Mouse (Mus musculus): ENCODE results near the gene Mlx. TPM values are rescaled to one million over a fixed set of nuclear protein-coding genes. Genes with fewer than 3 reads are reported as not detected.

The Mlx gene
- total and polyA plus RNA-seq, 2 experiments from 2014 or later: 68.0 to 82.4 TPM

GRCm38 (mm10) chr11:101083083-101083697 lies 3.9 kb upstream of the Mlx start:
- WGBS: 28% methylated on average over 19 of the region's 19 CpGs
- TF ChIP-seq CTCF (IDR thresholded peaks at IDR 0.05; ENCODE audit: low read depth): no peak

GRCm38 (mm10) chr11:101084246-101084645 lies 2.8 kb upstream of the Mlx start:
- peaks cover 22% of the 10 kb centered on the region; the same call in 1 of the 2 replicates for H3K36me3 ChIP-seq (ENCODE audit: insufficient read depth)
- H3K27me3 ChIP-seq (ENCODE audit: insufficient read depth, low read length): peaks cover 21% of the 10 kb centered on the region
- no peak overlapping the region for H3K27ac ChIP-seq (ENCODE audit: low read depth, low read length)
- no peaks in the 10 kb centered on the region for H3K9me3 ChIP-seq (ENCODE audit: low read length)
- no peak overlapping the region for H3K9ac ChIP-seq
- ATAC-seq (no peak), DNase-seq (no peak)
- H3K4me1 ChIP-seq (ENCODE audit: insufficient read depth): peaks cover 12% of the 10 kb centered on the region
- no peak overlapping the region for H3K4me2 ChIP-seq (ENCODE audit: low read depth)
- 89% methylated on average over 14 of the region's 14 CpGs for WGBS
- H3K4me3 ChIP-seq (ENCODE audit: low read depth, low read length): no peak overlapping the region
- TF ChIP-seq CTCF (IDR thresholded peaks at IDR 0.05; ENCODE audit: low read depth): no peak

More at GRCm38 (mm10) chr11:101083083-101083697, 3.9 kb upstream of the Mlx start:
- Histone ChIP-seq H3K4me1 (ENCODE audit: insufficient read depth) (peaks cover 12% of the 10 kb centered on the region), H3K27me3 (ENCODE audit: insufficient read depth, low read length) (peaks cover 31% of the 10 kb centered on the region), H3K4me2 (ENCODE audit: low read depth) (peak overlapping the region; percentile 98), H3K36me3 (ENCODE audit: insufficient read depth) (peaks cover 12% of the 10 kb centered on the region; the same call in 1 of the 2 replicates), H3K4me3 (ENCODE audit: low read depth, low read length) (peak overlapping the region; percentile 56), H3K9ac (peak overlapping the region; percentile 84), H3K9me3 (ENCODE audit: low read length) (no peaks in the 10 kb centered on the region), H3K27ac (ENCODE audit: low read depth, low read length) (peak overlapping the region; percentile 93)
- ATAC-seq (no peak), DNase-seq (no peak)

- Histone ChIP-seq H3K27me3 (ENCODE audit: insufficient read depth, low read length) (peaks cover 15% of the 10 kb centered on the region), H3K4me1 (ENCODE audit: insufficient read depth) (peaks cover 12% of the 10 kb centered on the region), H3K4me2 (ENCODE audit: low read depth) (no peak overlapping the region), H3K9me3 (ENCODE audit: low read length) (no peaks in the 10 kb centered on the region), H3K4me3 (ENCODE audit: low read depth, low read length) (no peak overlapping the region), H3K9ac (no peak overlapping the region), H3K27ac (ENCODE audit: low read depth, low read length) (no peak overlapping the region), H3K36me3 (ENCODE audit: insufficient read depth) (peaks cover 28% of the 10 kb centered on the region)
- DNase-seq (no peak), ATAC-seq (no peak)
- TF ChIP-seq CTCF (IDR thresholded peaks at IDR 0.05; ENCODE audit: low read depth): no peak
- 93% methylated on average over 12 of the region's 12 CpGs for WGBS
Observed at GRCm38 (mm10) chr11:101084811-101085210, 2.3 kb upstream of the Mlx start.

- Histone ChIP-seq H3K9me3 (ENCODE audit: low read length) (no peaks in the 10 kb centered on the region), H3K4me2 (ENCODE audit: low read depth) (no peak overlapping the region), H3K36me3 (ENCODE audit: insufficient read depth) (peaks cover 38% of the 10 kb centered on the region), H3K27me3 (ENCODE audit: insufficient read depth, low read length) (peaks cover 6% of the 10 kb centered on the region), H3K9ac (0 out of 2 replicates have a peak overlapping the region, but pooled peaks have one; percentile 81), H3K4me3 (ENCODE audit: low read depth, low read length) (no peak overlapping the region), H3K4me1 (ENCODE audit: insufficient read depth) (peaks cover 12% of the 10 kb centered on the region), H3K27ac (ENCODE audit: low read depth, low read length) (no peak overlapping the region)
- TF ChIP-seq CTCF (IDR thresholded peaks at IDR 0.05; ENCODE audit: low read depth): no peak
- ATAC-seq (no peak), DNase-seq (no peak)
- 94% methylated on average over 18 of the region's 18 CpGs for WGBS
Observed at GRCm38 (mm10) chr11:101085617-101086322, 1.3 kb upstream of the Mlx start.

GRCm38 (mm10) chr11:101086323-101086674 lies 778 bp upstream of the Mlx start:
- no peak for ATAC-seq
- peak overlapping the region; percentile 81; the same call in 1 of the 2 replicates for H3K9ac ChIP-seq

GRCm38 (mm10) chr11:101087682-101088055 lies 592 bp downstream of the Mlx start:
- 11% methylated on average over 8 of the region's 8 CpGs for WGBS
- peak overlapping the region; percentile 94 for H3K4me2 ChIP-seq (ENCODE audit: low read depth)
- peak overlapping the region; percentile 86 for H3K27ac ChIP-seq (ENCODE audit: low read depth, low read length)
- peaks cover 57% of the 10 kb centered on the region for H3K36me3 ChIP-seq (ENCODE audit: insufficient read depth)
- peak overlapping the region; percentile 81 for H3K9ac ChIP-seq
- DNase-seq: no peak
- no peaks in the 10 kb centered on the region for H3K9me3 ChIP-seq (ENCODE audit: low read length)
- no peak for ATAC-seq
- no peak for TF ChIP-seq CTCF (IDR thresholded peaks at IDR 0.05; ENCODE audit: low read depth)
- peak overlapping the region; percentile 75 for H3K4me3 ChIP-seq (ENCODE audit: low read depth, low read length)
- H3K27me3 ChIP-seq (ENCODE audit: insufficient read depth, low read length): no peaks in the 10 kb centered on the region
- peaks cover 12% of the 10 kb centered on the region for H3K4me1 ChIP-seq (ENCODE audit: insufficient read depth)

More at GRCm38 (mm10) chr11:101086323-101086674, 778 bp upstream of the Mlx start:
- no peak for TF ChIP-seq CTCF (IDR thresholded peaks at IDR 0.05; ENCODE audit: low read depth)
- peaks cover under 1% of the 10 kb centered on the region; the same call in 1 of the 2 replicates for H3K27me3 ChIP-seq (ENCODE audit: insufficient read depth, low read length)
- H3K9me3 ChIP-seq (ENCODE audit: low read length): no peaks in the 10 kb centered on the region
- H3K36me3 ChIP-seq (ENCODE audit: insufficient read depth): peaks cover 43% of the 10 kb centered on the region
- peak overlapping the region; percentile 94; the same call in 1 of the 2 replicates for H3K4me2 ChIP-seq (ENCODE audit: low read depth)
- DNase-seq: no peak
- H3K4me3 ChIP-seq (ENCODE audit: low read depth, low read length): no peak overlapping the region; the same call in 1 of the 2 replicates
- 73% methylated on average over 6 of the region's 6 CpGs for WGBS
- H3K27ac ChIP-seq (ENCODE audit: low read depth, low read length): peak overlapping the region; percentile 86; the same call in 1 of the 2 replicates
- peaks cover 12% of the 10 kb centered on the region for H3K4me1 ChIP-seq (ENCODE audit: insufficient read depth)

GRCm38 (mm10) chr11:101089931-101090330 lies 2.9 kb downstream of the Mlx start:
- no peak overlapping the region for H3K27ac ChIP-seq (ENCODE audit: low read depth, low read length)
- no peak for DNase-seq
- no peak for ATAC-seq
- no peaks in the 10 kb centered on the region for H3K27me3 ChIP-seq (ENCODE audit: insufficient read depth, low read length)
- peaks cover 65% of the 10 kb centered on the region for H3K36me3 ChIP-seq (ENCODE audit: insufficient read depth)
- H3K4me2 ChIP-seq (ENCODE audit: low read depth): no peak overlapping the region
- WGBS: 85% methylated on average over 1 of the region's 1 CpGs
- no peak for TF ChIP-seq CTCF (IDR thresholded peaks at IDR 0.05; ENCODE audit: low read depth)
- peaks cover 5% of the 10 kb centered on the region for H3K4me1 ChIP-seq (ENCODE audit: insufficient read depth)
- H3K9me3 ChIP-seq (ENCODE audit: low read length): no peaks in the 10 kb centered on the region
- H3K4me3 ChIP-seq (ENCODE audit: low read depth, low read length): no peak overlapping the region
- H3K9ac ChIP-seq: no peak overlapping the region
